Mouse (Mus musculus) heart, postnatal 36 days (tissue): ENCODE measurements around the gene Uqcrc1. TPM values are rescaled to one million over a fixed set of nuclear protein-coding genes. Genes with fewer than 3 reads are reported as not detected.

Source experiments
- DNase-seq, 2 experiments: peaks; one replicate each; pipeline ENCODE4 v3.0.0; 2021 to 2022
- intact Hi-C: fragments of 180-260 bp; cut with DNase I; formaldehyde crosslinking; loops from one replicate; pipeline ENCODE4 v1.15.1; 2025
- total RNA-seq, 2 experiments: library from RNA; stranded (reverse); gene quantifications; 2 replicates each; pipeline ENCODE4 v1.2.3; 2021

Gene Uqcrc1
- total RNA-seq: 1,000 to 10,000 TPM; 2,339 to 2,528 TPM

DNA sequence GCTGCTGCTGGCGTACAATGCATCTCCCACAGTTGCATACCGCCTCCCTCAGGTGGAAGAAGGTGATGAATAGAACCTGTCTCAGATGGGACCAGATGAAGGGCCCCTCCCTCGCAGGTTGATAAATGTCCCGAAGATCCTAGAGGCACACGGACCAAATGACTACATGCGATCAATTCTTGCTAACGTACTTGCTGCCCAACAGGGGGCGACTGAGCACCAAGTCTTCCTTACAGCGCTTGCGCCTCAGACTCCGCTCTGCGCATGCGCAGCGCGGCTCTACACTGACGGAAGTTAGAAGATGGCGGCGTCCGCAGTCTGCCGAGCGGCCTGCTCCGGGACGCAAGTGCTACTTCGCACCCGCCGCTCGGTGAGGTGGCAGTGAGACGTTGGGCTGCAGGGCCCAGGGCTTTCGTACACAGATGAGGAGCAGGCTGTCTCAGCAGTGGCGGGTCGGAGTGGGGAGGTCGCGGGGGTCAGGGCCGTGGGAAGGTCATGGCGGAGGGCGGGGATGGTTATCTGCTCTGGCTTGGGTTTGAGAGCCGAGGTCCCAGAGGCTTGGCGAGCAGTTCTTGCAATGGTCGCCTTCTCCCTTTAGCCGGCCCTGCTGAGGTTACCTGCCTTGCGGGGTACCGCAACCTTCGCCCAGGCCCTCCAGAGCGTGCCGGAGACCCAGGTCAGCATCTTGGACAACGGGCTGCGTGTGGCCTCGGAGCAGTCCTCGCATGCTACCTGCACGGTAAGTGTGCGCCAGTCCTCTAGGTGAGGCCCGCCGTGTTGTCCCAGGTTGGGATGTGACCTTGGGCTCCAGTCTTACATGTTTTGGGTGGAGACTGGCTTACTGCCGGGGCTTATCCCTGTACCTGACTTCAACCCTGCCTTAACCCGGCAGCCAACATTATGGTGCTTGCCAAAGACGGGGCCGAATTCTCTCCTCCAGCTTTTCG is at the start of gene Uqcrc1:
TSS of gene Uqcrc1 (plus strand) at position 216 of the 947 bp plus-strand sequence.
- intact Hi-C loops: loop anchor here (5.0 kb wide), 1 partner anchor 121 kb away; the partner anchor contains the start of gene Trex1

DNA sequence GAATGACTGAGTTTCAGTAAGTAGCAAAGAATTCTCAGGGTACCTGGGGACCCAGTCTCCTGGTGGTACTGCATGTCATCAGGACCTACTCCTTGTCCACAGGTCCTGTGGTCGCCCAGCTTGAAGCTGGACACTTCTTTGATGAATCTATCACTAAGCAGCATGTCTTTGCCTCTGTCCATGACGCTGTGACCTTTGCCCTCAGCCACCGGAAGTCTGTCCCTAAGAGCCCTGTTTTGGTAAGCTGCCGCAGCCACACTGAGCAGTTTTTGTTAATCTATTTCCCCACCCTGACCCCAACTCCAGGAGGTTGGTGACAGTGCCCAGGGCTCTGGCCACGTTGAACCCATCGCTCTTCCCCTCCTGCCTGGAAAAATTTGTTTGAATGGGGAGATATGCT is 24.1 kb upstream of the Uqcrc1 start:
- intact Hi-C loops: no loop called here
- no peak for DNase-seq

More for the DNA sequence above, at the start of gene Uqcrc1:
- peak; percentile 96 to 97 for DNase-seq

DNA sequence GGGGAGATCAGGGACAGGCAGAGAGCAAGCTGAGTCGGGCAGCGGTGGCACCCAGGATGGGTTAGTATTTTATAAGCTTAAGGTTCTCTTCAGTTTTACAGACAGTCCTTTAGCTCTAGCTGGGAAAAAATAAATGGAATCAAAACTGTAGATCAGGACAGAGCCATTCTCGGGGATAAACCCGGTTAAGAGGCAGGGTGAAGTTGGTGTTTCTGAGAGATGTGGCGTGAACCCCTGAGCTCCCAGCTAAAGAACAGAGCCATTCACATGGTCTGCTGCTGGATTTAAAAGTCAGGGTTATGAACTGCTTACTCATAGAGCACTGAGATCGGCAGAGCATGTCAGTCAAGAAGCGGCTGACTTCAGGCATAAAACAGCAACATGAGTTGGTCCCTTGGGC is 23.3 kb upstream of the Uqcrc1 start:
- DNase-seq: no peak
- intact Hi-C loops: no loop called here

DNA sequence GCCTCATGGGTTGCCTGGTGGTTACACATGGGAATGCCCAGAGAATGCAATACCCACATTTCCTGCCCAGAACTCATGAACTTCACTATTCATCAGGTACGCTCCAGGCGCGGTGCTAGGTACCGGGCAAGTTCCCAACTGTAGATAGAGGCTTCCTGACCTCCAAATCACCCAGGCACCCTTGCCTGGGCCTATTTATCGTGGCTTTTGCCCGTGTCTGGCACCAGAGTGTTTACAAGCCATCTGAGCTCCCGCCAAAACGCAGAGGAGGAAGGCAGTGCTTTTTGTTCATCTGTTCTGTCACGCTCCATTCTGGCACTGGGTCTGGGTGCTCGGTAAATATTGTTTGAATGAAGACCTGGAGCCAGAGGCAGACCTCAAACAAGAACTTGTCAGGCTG is 22.8 kb upstream of the Uqcrc1 start:
- DNase-seq: no peak
- intact Hi-C loops: no loop called here

DNA sequence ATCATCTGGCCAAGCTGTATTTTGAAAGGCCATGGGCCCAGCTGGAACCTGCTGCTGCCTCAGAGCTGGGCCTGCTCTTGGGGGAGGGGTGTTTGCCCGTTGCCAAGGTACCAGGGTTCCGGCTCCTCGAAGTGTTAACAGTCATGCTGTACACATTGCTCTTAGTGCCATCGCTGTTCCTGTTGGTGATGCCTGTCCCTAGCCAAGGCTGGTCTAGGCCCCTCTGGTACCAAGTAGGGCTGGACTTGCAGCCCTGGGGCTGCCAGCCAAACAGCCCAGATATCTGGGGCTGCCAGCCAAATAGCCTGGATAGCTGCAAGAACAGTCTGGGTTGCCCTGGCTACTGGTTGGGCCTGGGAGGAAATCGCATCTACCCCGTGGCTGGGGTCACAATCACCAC is 21.9 kb upstream of the Uqcrc1 start, which contains the start of gene Tmem89:
TSS of gene Tmem89 (plus strand) at position 129 of the 400 bp plus-strand sequence.
- DNase-seq: peak; percentile 54 to 56
- intact Hi-C loops: no loop called here

DNA sequence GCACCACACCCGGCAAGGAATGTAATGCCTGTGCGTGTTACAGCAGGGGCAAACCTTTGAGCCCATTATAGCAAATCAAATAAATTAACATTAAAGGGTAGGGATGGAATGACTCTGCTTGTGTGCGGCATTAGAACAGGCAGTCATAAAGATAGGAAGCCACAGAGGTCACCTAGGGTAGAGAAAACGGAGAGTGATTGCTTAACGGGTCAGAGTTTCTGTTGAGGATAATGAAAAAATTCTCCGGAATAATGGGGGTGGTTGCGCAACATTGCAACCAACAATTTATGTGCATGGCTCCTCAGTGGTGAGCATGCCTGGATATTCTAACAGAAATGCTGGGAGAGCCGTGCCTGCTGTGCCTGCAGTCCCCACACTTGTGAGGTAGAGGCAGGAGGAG is 10.5 kb upstream of the Uqcrc1 start:
- intact Hi-C loops: no loop called here
- no peak for DNase-seq

DNA sequence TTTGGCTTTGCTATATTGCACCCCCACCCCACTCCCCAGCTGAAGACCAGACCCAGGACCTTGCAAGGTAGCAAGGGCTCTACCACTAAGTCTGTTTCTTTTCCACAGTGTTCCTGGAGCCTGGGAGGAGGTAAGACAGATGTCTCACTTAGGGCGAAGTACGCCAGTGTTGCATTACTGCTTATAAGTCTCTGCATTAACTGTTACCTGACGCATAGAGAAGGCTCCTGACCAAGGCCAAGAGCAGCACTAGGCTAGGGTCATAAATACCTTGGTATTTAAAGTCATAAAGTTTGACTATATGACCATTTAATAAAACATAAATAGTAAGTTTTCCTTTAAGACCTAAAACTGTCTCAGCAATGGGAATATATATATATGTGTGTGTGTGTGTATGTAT is 8.0 kb upstream of the Uqcrc1 start:
- intact Hi-C loops: no loop called here
- no peak for DNase-seq

DNA sequence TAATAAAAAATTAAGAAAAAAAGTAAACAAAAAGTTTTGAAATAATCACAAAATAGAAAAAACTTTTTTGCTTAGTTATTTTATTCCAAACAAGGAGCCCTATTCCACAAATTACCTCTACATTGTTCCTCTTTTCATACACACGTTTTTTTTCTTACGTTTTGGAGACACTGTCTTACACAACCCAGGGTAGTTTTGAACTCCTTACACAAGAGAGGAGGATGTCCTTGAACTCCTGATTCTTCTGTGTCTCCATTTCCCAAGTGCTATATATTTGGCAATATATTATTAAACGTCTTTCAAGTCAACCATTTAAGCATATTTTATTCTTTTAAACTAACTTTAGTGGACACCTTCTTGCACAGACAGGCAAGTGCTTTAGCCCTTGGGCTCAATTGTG is 442 bp upstream of the Uqcrc1 start:
- intact Hi-C loops: loop anchor here (5.0 kb wide), 1 partner anchor 121 kb away; the partner anchor contains the start of gene Trex1
- no peak for DNase-seq

DNA sequence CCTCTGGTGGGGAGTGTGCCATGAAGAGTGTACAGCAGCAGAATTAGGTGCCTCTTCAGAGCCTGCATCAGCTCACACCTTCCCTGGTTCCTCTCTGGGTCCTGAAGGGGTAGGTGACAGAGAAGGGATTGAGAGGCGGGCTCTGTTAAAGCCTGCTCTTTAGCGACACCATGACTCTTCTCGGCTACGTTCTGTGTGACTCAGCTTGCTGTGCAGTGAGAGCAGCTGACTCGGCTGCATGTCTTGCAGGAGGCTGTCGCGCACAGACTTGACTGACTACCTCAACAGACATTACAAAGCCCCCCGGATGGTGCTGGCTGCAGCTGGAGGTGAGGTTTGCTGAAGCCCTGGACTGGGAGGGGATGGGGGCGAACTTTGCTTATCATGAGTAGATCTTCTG is 8.7 kb downstream of the Uqcrc1 start:
- intact Hi-C loops: no loop called here
- no peak for DNase-seq

DNA sequence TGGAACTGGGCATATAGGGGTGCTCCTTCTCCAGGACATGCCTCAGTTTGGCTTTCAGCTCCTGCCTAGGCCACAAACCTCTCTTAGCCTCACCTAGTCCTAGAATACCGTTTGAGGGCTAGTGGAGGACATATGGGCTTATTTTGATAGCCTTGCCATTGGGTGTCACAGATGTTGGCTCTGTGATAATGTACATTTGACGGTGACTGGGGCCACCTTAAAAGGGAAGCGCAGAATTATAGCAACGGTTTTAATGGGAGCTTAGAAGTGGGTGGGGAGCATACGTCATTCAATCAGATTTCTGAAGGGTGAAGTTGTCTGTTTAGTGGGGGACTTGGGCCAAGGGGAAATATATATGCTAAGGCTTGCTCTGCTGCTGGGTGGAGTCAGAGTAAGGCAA is 9.2 kb downstream of the Uqcrc1 start:
- intact Hi-C loops: no loop called here
- no peak for DNase-seq

DNA sequence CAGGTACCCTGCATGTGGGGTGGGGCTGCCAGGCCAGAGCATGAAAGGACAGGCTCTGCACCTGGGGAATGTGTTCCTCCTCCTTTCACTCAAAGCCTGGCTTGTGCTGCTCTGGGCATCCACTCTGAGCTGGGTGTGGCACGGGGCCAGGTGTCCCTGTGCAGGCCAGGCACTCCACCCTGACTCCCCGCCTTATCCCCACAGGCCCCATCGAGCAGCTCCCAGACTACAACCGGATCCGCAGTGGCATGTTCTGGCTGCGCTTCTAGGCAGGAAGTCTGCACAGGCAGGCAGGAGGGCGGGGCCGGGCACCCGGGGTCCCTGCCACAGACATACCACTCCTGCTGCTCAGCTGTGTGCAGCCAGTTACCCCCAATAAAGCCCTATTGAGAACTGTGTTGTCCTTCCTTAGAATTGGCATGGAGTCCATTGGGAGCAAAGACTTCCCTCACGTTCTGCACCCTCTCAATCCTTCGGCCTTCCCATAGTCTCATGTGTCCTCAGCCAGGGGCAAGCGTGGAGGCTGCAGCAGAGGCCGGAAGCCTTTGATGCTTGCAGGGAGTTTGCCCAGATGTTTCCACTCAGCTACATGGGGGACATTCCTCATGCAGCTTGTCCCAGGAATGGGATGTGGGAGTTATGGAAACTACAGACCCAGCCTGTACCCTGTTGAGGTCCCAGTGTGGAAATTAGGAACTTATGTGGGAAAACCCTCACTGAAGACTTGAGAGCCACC is 13.0 kb downstream of the Uqcrc1 start:
- DNase-seq: peak; percentile 38 to 44
- intact Hi-C loops: no loop called here

DNA sequence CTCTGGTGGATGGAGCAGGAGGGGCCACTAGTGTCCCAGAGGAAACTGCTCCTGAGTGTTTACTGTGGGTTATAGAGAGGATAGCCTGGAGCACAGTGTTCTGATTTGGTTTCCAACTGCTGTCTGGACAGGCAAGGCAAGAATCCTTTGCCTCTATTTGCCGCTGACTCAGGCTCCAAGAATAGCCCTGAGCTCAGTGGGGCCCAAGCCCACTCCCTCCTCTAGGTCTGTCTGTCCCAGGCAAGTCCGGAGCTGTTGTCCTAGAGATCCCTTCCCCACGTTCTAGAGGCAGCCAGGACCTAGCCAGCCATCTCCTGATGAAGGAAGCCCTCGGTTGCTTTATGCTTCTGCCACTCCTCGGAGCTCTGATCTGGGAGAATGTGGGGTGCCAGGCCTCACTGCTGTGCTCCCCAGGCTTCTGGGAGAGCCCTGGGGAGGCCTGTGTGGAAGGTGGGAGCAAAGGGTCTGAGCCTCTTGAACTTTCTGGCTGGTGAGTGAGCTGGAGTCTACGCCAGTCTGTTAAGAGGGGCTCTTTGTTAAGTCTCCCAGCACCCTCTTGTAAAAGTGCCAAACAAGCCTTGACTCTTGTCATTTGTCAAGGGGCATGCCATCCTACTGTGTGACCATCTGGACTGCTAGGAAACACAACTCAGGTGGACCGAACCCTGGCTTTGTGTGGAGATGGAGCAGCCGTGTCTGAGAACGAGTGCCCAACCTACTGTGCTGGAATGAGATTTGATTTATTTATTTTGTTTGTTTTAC is 13.7 kb downstream of the Uqcrc1 start:
- intact Hi-C loops: no loop called here

DNA sequence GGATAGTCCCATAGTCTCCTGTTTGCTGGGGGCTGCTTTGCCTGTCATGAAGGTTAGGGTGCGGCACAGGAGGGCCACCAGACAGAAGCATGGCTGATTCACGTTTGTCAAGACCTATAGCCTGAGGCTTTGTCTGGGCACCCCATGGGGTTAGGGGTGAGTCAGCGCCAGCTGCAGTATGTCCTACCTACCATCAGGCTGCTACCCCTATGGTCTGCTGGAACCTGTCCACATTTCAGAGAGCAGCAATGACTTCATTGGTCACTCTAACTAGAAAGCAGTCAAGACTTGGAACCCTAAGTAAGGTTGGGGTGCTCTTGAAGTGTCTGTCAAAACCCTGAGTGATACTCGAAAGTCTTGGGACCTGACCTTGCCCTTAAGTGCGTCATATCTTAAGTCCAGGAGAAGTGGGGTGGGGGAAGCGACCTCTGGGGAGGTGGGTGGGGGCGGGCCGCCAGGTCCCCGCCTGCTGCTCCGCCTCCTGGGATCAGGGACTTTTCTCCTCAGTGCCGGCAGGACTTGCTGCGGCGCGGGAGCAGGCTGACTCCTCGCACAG is 16.7 kb downstream of the Uqcrc1 start, which contains the start of gene Col7a1:
TSS of gene Col7a1 (plus strand) at position 506 of the 556 bp plus-strand sequence.
- DNase-seq: no peak
- intact Hi-C loops: no loop called here

More for the DNA sequence above, 13.7 kb downstream of the Uqcrc1 start:
- DNase-seq: no peak

DNA sequence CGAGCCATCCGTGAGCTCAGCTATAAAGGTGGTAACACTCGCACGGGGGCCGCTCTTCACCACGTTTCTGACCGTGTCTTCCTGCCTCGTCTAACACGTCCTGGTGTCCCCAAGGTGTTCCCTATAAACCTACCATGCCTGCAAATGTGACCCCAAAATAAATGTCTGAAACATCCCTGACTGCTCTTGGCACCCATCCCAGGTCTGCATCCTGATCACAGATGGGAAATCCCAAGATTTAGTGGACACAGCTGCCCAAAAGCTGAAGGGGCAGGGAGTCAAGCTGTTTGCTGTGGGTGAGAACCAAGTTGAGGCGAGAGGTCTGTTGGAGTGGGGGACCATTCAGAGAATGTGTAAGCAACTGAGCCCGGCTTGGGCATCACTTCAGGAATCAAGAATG is 18.8 kb downstream of the Uqcrc1 start:
- intact Hi-C loops: no loop called here
- no peak for DNase-seq

DNA sequence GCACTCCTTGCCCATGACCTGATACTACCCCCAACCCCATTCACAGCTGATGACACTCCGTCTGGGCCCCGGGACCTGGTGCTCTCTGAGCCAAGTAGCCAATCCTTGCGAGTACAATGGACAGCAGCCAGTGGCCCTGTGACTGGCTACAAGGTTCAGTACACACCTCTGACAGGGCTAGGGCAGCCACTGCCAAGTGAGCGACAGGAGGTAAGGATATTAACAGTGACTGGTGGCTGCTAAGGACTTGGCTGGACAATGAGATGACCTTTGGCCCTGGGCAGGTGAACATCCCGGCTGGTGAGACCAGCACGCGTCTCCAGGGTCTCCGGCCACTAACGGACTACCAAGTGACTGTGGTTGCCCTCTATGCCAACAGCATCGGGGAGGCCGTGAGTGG is 19.4 kb downstream of the Uqcrc1 start:
- DNase-seq: no peak
- intact Hi-C loops: no loop called here

DNA sequence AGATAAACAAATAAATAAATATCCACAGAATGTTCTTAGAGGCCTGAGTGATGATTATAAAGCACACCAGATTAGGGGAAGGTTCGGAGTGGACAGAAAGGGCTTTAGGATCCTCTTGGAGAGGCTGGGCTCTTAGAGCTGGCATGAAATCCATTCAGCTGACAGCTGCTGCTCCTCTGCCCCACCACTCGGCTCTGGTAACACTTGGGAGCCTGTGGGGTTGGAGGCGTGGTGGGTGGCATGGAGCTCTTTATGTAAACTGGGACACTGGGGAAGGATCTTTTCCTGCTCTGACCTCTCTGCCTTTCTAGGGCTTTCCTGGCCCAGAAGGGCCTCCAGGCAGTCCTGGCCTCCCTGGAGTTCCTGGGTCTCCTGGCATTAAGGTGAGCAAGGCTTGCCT is 27.1 kb downstream of the Uqcrc1 start:
- no peak for DNase-seq
- intact Hi-C loops: no loop called here

DNA sequence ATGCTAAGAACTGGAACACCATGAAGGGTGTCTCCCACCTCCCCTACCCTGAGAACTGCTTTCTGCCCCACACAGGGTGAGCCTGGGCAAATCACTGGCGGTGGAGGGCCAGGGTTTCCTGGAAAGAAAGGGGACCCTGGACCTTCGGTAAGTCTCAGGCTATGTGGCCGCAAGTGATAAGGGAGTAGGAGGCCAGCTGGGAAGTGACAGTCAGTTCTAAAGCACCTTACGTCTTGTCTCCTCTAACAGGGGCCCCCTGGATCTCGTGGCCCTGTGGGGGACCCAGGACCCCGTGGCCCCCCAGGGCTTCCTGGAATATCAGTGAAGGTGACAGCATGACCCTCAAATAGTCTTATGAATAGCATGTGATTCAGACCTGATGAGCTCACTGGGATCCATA is 27.9 kb downstream of the Uqcrc1 start:
- intact Hi-C loops: no loop called here
- no peak for DNase-seq

DNA sequence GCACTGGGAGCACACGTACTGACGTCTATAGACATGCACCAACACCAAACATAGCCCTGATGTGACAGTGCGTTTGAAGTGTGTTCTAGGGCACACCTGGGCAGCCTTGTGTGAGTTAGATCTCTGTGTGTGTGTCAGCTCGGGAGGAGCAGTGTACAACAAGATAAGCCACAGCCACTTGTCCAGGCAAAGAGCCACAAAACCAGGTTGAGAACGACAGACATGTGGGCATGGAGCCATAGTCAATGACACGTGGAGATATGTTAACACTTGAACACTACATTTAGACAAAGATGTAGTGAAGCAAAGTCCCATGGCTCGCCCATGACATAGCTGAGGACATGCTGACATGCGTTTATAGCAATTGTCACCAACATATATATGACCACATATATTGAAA is 34.2 kb downstream of the Uqcrc1 start:
- no peak for DNase-seq
- intact Hi-C loops: no loop called here

DNA sequence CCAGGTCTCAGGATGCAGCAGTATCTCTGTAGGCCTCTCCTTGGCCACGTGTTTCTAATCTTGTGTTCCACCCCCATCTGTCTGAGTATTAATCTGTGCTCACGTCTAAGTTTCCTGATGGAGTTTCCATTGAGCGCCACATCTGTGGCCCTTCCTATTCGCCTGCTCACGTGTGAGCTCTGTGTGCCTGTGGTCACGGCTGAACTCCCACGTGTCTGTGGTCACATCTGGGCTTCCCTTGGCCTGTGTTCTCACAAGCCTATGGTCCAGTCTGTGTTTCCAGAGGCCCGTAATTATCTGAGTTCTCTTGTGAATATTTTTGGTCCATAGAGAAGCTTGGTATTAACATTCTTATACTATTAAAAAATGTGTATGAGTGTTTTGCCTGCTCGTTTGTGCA is 40.0 kb downstream of the Uqcrc1 start:
- no peak for DNase-seq
- intact Hi-C loops: no loop called here

DNA sequence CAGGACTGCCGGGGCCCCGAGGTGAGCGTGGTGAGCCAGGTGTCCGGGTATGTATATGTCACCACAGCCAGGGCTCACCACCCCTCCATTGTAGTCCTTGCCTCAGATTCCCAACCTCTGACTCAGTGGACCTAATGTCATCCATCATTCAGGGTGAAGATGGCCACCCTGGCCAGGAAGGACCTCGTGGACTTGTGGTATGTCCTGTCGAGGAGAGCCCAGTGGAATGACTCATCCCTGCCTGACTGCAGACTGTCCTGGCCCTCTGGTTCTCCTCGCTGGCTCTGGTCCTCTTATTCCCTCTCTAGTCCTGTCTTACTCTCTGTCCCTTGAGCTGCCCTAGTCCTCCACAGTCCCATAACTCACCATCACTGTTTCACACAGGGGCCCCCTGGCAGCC is 41.5 kb downstream of the Uqcrc1 start:
- DNase-seq: no peak
- intact Hi-C loops: no loop called here
